Mouse (Mus musculus): ENCODE measurements at regions not wholly inside any gene's neighbourhood (a gene's known extent, or its start where the extent isn't known, plus 50 kb on each side); places are given as distances from the start of the nearest gene placed in this dataset.

- no peak for TF ChIP-seq CTCF (IDR thresholded peaks at IDR 0.05; ENCODE audit: borderline replicate concordance, control insufficient read depth, extremely low read depth, insufficient read depth, low read length, poor library complexity)
- TF ChIP-seq POLR2A (IDR thresholded peaks at IDR 0.05; ENCODE audit: control insufficient read depth, extremely low read depth, insufficient read depth, low read length, poor library complexity) = no peak
Measured at GRCm38 (mm10) chr17:63771111-63771510, 91.8 kb upstream of the Fer start.
